Mouse (Mus musculus): ENCODE data around the gene Stpg4.

Gene Stpg4

GRCm38 (mm10) chr17:87427511-87427910, at the start of gene Stpg4:
Gene Stpg4 (minus strand): TSS chr17:87427741.
- DNase-seq, result no peak

DNA sequence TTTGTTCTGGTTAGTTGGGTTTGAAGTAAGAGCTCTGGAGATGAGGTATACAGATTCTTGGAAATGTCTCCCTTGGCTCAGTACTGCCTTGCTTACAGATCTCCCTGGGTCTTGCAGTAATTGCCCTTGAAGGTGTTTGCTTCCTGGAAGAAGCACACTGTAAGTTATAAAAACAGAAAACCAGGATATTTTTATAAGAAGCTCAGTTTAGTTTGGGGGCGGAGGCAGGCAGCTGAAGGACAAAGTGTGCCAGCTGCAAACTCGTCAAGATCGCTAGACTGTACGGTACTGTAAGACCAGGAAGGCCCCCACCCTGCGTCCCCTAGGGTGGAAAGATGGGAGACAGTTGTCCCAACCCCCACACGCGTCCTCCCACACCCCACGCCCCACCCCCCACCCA, 47.8 kb upstream of the Stpg4 start:
- DNase-seq, result no peak

- no peak for DNase-seq
Measured at GRCm38 (mm10) chr17:87474501-87474795, 46.9 kb upstream of the Stpg4 start.

DNA sequence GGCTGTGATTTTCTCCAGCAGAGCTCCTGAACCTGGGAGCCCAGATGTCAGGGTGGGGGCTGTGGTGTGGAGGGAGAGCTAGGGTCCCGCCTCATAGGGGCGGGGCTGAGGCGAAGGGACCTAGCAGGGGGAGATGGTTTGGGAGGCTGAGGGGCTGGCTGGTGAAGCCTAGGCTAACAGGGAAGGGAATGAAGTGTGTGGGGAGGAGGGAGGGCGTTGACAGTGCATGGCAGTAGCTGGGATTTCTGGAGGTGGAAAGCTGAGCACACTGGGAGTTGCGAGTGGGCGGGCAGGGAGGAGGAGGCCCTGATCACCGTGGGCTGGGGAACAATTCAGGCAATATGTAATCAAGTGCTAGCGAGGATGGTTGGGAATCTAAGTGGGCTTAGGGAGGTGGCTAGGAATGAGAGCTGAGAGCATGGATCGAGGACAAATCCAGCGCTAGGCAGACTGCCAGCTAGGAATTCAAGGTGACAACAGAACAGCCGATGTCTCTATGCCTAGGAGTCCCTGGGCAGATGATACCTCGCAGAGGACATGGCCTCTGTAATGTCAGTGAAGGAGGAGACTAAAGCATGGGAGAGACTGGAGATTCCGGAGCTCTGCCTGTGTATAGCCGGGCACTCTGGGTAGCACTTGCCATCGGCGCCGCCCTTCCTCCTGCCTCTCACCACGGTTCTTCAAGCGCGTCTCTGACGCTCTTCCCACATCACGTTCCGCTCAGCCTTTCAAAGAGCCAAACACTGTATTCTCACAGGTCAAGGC, 46.4 kb upstream of the Stpg4 start:
- DNase-seq, result peak; percentile 15

DNA sequence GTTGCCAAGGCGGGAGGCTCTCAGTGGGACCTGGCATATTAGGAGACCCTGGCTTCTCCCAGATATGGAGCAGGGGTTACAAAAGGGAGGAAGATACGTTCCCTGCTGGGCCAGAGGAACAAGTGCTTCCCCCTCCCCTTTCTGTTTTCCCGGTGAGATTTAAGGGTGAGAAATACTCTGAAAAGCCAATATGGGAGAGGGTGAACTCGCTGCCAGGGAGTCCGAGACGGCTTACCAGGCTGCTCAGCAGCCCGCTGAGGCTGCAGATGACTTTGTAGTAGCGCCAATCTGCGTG, 45.8 kb upstream of the Stpg4 start:
- DNase-seq, result no peak

DNA sequence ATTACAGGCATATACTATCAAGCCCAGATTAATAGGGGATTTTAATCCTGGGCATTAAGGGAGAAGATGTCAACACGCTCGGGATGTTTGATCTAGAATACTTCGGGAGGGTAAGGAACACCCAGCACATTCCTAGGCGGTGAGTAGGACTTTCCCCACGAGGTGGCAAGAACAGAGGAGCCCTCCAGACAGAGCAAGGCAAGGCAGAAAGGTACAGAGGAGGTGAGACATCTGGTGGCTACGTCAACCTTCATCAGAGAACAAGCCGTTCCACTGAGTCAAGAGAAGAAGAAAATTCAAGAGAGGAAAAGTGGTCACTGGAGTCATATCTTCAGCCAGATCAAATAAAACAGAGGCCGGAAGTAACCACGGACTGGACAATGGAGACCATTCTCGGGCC, 45.3 kb upstream of the Stpg4 start:
- no peak for DNase-seq

DNA sequence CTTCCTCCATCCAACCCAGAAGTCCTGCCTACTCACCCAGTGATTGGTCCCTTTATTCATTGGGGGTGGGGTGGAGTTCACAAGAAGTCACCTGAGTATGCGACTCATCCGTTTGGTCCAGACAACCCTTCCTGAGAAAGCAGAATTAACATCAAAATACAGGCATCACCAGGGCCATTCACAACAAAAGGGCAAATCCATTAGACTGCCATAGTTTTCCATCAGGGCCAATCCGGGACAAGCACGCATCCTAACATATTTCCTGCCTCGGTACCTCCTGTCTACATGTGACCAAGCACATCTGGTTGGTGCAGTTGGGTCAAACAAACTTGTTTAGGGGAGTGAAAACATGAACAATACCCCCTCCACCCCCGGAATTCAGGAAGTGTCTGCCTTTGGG, 44.1 kb upstream of the Stpg4 start:
- DNase-seq, result no peak

GRCm38 (mm10) chr17:87470797-87471196, 43.3 kb upstream of the Stpg4 start:
- no peak for DNase-seq

DNA sequence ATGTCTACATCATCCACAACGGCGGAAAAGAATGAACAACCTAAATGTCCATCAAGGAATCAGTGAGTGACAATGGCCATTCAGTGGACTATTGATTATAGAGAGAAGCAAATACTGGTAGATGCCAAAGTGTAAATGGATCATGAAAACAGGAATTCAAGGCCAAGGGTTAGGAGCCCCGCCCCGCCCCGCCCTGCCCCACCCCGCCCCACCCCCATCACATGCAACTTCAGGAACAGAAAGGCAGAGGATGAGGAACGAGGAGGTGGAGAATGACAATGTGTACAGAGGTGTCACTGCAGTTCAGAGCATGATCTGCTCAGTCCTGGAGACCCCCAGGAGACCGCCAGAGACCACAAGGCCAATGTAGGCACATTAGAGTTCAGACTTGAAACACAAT, 42.7 kb upstream of the Stpg4 start:
- no peak for DNase-seq

- no peak for DNase-seq
Measured at GRCm38 (mm10) chr17:87469428-87469827, 41.9 kb upstream of the Stpg4 start.

- no peak for DNase-seq
Measured at GRCm38 (mm10) chr17:87468616-87469015, 41.1 kb upstream of the Stpg4 start.

DNA sequence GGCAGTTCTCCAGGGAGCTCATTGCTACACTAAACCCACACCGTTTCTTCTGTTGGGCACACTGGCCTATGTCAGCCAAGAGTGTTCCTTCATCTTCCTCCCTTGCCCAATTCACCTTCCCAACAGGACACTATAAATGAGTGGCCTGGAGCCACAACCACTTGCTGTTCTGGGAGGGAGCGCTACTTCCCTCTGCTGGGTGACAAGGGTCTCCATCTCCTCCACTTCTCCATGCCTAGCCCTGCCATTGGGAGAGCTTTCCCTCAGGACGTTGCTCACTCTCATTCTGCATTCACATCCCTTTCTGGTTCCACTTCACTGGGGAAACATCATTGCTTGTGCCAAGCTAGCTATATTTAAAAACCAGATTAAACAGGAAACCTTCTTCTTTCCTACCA, 34.0 kb upstream of the Stpg4 start:
- DNase-seq, result no peak

GRCm38 (mm10) chr17:87460669-87461498, 33.3 kb upstream of the Stpg4 start:
- DNase-seq, result peak; percentile 48

DNA sequence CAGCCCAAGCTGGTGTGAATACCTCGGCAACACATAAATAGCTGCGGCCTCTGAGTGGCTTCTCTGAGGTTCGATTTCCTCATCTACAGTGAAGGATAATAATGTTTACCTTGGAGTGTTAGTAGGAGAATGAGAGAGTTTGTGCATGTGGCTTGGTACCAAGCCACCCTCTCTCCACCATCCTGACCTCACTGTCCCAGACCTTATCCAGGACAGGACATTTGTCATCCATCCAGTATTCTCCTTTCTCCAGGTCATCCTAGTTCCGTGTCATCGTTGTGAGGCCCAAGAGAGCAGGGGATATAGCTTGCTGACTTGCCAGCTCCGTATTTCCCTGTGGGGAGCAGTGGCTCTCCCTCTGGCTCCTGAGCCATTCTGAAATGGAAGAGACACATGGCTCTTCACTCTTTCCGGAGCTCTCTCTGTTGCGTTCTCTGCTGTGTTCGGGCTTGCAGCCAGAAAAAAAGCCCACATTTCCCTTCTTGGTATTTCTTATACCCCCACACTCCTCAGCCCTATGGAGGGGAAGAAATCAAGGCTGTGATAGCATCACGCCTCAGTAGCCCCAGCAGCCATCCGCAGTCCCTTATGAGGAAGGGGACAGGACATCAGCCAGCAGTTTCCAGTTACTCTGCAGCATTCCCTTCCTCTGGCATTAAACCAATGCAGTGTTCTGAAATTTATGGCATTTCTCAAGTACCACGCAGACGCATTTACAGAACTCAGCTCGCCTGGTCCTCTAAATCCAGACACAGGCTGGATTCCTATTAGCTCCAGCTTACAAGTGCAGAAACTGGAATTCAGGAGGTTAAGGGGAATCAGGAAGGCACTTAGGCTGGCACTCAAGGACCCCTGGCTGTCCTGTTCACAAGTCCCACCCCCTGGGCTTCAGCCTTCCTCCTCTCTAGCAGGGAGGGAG, 32.5 kb upstream of the Stpg4 start:
- no peak for DNase-seq

DNA sequence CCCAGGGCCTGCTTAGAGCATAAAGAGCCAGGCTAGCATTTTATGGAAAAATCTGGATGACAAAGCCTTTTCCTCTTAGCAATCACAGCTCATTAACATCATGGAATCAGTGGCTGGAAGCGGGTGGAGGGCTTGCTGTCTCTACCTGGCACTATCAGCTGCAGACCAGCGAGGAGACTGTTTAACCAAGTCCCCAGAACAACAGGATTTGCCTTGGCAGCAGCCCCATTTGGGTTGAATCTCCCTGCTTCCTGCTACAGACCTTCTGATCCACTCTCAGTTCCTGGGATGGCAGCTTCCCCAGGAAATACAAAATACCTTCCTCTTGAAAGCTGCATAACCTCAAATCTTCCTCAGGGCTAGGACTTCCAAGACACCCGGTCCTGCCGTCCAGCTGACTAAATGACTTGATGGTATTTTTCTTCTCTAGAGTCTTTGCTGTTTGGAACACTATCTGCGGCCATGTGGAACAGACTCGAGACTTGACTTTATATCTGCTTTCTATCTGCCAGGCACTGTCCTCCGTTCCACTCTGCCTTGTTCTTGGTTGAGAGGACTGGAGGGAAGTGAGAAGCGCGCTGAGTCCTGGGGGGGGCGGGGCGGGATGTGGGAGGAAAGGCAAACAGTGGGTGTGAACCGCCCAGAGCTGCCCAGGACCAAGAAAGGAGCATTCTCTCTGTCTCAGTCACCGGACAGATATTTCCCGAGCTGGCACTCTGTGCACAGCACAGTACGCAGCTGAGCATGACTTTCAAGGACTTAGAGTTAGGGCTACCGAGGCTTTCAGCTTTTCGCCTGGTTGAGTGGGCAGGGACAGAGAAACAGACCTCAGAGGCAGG, 31.6 kb upstream of the Stpg4 start:
- peak; percentile 51 for DNase-seq

DNA sequence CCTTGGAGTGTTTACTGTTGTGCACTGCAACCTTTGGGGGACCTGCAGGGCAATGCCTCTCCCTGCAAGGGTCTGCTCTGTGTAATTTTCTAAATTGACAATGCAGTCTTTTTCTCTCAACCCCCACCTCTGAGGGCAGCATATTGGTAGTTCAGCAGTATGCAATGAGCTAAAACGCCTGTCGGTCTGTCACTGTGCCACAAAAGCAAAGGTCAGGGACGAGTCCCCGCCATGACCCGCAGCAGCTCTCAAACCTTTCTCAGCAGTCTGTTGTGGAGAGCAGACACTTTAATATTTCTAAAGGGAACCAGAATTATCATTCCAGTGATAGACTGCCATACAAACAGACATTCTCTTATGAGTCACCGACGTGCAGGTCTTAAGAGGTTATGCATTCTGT, 30.4 kb upstream of the Stpg4 start:
- DNase-seq, result no peak

- no peak for DNase-seq
Measured at GRCm38 (mm10) chr17:87454121-87454520, 26.6 kb upstream of the Stpg4 start.

DNA sequence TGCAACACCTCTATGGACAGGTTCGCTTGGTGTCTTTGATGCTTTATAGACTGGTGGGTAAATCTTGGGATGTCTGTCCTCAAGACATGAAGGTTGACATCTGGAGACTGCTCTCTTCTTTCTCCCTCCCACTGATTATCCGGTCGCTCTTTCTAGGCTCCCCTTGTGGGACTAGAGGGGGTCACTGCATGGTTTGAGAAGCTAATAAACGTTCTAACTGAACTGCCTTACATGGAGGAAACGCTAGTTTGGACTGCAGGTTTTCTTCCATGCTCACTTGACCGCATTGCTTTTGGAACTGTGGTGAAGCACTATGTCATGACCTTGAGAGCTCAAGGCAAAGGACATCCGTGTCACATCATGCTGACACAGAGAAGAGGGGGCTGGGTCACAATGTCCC, 25.8 kb upstream of the Stpg4 start:
- DNase-seq, result no peak

- no peak for DNase-seq
Measured at GRCm38 (mm10) chr17:87448881-87449280, 21.3 kb upstream of the Stpg4 start.

DNA sequence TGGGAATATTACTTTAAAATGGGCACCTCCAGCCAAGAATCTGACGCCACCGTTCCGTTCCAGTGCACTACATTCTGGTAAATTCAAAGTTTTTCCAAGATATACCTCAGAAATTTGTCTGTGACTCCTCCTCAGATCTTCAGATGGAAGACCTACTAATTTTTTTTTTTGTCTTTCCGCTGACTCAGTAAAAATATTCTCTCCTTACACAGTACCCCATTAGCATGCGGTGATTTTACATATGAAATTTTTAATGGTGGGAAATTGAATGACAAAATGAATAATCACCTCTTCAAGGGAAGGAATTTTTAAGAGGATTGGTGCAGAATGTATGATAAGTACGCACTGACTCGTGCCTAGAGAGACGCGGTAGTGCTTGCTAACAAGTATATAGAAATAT, 20.8 kb upstream of the Stpg4 start:
- DNase-seq, result no peak

GRCm38 (mm10) chr17:87447612-87448200, 20.2 kb upstream of the Stpg4 start:
- DNase-seq, result no peak
